Mouse (Mus musculus) E14TG2a.4 (cell line): ENCODE measurements around the gene Elane.

Experiments used
- CTCF ChIP-seq: conservative IDR thresholded peaks from 2 replicates; pipeline ENCODE4 v1.5.1; 2014; ENCODE audit warnings: low read length
- POU5F1 ChIP-seq: IDR thresholded peaks from 2 replicates; pipeline ENCODE4 v1.6.1; 2014; ENCODE audit warnings: low read length, borderline replicate concordance

GRCm38 (mm10) chr10:79862925-79863324 is 23.1 kb upstream of the Elane start:
- TF ChIP-seq CTCF: no peak
- no peak for TF ChIP-seq POU5F1
